Mouse (Mus musculus): ENCODE measurements at regions not wholly inside any gene's neighbourhood (a gene's known extent, or its start where the extent isn't known, plus 50 kb on each side); places are given as distances from the start of the nearest gene placed in this dataset.

DNA sequence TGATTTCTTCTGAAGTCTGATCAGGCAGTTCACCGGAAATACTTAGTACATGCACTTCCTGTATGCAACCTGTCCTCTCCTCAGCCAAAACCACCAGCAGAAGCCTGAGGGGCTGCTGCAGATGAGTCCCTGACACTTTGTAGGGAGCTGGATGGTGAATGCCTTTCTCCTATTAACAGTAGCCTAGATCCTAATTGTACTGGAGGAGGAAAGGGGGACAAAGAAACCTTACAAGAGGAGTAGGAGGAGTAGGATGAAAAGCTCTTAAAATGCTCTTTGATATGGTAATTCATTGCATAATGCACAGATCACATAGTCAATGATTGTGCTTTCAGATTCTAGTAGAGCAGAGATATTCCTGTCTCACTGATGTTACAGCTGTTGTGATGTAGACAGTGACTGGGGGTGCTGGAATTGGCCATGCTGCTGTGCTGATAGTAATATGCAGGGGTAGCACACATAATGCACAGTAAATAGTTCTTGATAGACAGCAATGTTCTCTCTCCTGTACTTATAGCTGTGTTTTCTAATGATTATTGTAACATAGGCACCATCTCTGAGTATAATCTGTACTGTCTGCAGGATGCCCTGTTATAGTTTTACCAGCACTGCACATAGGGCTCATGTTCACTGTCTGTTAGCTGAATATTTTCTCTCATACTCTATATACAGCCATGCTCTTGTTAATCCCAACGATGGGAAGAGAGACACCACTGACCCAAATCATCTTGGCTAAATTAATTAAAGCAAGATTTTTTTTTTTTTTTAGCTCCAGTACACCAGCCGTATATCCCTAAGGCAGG is 874.4 kb downstream of the Car8 start:
- Histone ChIP-seq H3K9me3 (replicated peaks) (no peaks in the 10 kb centered on the region), H3K27ac (replicated peaks) (no peak overlapping the region), H3K27me3 (replicated peaks) (no peaks in the 10 kb centered on the region), H3K4me3 (replicated peaks) (no peak overlapping the region), H3K36me3 (no peaks in the 10 kb centered on the region), H3K4me2 (no peak overlapping the region), H3K4me1 (no peaks in the 10 kb centered on the region), H3K9ac (replicated peaks) (no peak overlapping the region)
- no peak for ATAC-seq (ENCODE audit: low FRiP score)
- WGBS = 80% methylated on average over 3 of the region's 3 CpGs

DNA sequence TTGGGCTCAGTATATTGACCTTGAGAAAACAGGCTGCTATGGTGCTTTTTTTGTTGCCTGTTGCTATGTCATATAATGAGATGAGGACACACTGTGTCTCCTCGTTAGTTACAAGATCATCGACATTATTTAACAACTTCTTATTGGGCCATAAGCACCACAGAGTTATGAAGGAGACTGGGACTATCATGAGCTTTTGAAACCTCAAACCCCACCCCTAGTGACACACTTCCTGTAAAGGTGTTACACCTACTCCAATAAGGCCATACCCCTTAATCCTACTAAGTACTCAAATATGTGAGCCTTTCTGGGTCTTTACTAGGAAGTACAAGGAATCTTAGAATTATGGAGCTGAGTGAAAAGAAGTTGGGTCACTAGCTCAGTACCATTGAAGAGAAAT is 875.3 kb downstream of the Car8 start:
- 89% methylated on average over 2 of the region's 2 CpGs for WGBS
- no peaks in the 10 kb centered on the region for H3K27me3 ChIP-seq (replicated peaks)
- no peaks in the 10 kb centered on the region for H3K4me1 ChIP-seq
- no peaks in the 10 kb centered on the region for H3K36me3 ChIP-seq
- H3K9ac ChIP-seq (replicated peaks) = no peak overlapping the region
- no peak overlapping the region for H3K27ac ChIP-seq (replicated peaks)
- ATAC-seq (ENCODE audit: low FRiP score) = no peak; the same call in 1 of the 2 replicates
- H3K4me3 ChIP-seq (replicated peaks) = no peak overlapping the region
- H3K9me3 ChIP-seq (replicated peaks) = no peaks in the 10 kb centered on the region
- no peak overlapping the region for H3K4me2 ChIP-seq

DNA sequence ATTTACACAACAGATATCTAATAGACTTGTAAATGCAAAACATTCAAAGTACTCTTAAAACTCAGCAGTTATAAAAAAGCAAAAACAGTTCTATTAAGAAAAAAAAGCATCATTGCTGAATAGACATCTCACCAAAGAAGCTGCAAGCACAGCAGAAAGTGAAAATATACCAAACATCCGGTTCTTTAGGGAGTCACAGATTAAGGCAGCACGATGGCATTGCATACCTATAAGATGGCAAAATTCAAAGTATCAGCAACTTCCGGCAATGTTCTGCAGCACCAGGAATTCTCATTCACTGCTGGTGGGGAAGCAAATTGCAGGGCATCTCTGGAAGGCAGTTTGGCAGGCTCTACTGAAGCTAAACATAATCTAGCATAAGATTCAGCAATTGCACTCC is 882.6 kb downstream of the Car8 start:
- no peak overlapping the region for H3K4me3 ChIP-seq (replicated peaks)
- H3K27ac ChIP-seq (replicated peaks) = no peak overlapping the region
- H3K4me1 ChIP-seq = no peaks in the 10 kb centered on the region
- no peak overlapping the region for H3K9ac ChIP-seq (replicated peaks)
- no peaks in the 10 kb centered on the region for H3K36me3 ChIP-seq
- no peak overlapping the region for H3K4me2 ChIP-seq
- 92% methylated on average over 3 of the region's 3 CpGs for WGBS
- no peaks in the 10 kb centered on the region for H3K27me3 ChIP-seq (replicated peaks)
- no peaks in the 10 kb centered on the region for H3K9me3 ChIP-seq (replicated peaks)
- ATAC-seq (ENCODE audit: low FRiP score) = no peak

DNA sequence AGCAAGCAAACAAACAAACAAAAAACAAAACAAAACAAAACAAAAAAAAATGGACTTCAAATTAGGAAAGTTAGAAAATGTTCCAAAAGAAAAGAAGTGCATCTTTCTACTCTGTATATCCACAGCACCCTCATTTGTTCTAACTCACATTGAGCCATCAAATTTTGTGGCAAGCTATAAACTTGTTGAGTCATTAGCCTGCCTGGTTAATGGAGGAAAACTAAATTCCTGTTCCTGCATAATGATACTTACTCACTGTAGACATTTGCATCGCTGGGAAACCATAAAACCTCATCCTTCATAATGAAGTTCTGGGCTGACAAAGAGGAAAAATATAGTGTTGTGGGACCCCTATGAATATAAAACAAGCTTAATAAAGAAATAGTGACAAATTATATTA is 891.5 kb downstream of the Car8 start:
- no peak for ATAC-seq (ENCODE audit: low FRiP score)
- Histone ChIP-seq H3K9me3 (replicated peaks) (no peaks in the 10 kb centered on the region), H3K4me2 (no peak overlapping the region), H3K4me3 (replicated peaks) (no peak overlapping the region), H3K27ac (replicated peaks) (no peak overlapping the region), H3K9ac (replicated peaks) (no peak overlapping the region), H3K27me3 (replicated peaks) (no peaks in the 10 kb centered on the region), H3K4me1 (no peaks in the 10 kb centered on the region), H3K36me3 (no peaks in the 10 kb centered on the region)
- 52% methylated on average over 1 of the region's 1 CpGs for WGBS

DNA sequence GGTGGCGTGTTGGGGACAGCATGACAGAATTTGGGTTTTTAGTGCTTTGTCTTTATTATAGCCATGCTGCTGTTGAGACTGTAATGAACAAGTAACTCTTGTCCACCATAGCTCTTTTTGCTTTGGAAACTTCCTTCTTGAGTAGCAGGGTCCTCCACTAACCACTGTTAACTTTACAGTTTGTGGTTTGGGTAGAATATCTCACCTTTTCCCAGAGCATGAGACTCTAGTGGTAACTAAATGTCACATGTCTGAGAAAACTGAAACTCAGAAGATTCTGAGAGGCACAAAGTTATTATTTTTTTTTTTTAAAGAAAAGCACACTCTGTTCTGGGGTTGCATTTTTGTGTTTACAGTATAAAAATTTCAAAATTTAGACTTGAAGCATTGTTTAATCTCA is 897.7 kb downstream of the Car8 start:
- no peak for ATAC-seq (ENCODE audit: low FRiP score)
- no peaks in the 10 kb centered on the region for H3K4me1 ChIP-seq
- H3K27ac ChIP-seq (replicated peaks) = no peak overlapping the region
- H3K27me3 ChIP-seq (replicated peaks) = no peaks in the 10 kb centered on the region
- 100% methylated on average over 1 of the region's 1 CpGs for WGBS
- no peaks in the 10 kb centered on the region for H3K9me3 ChIP-seq (replicated peaks)
- no peak overlapping the region for H3K4me3 ChIP-seq (replicated peaks)
- H3K9ac ChIP-seq (replicated peaks) = no peak overlapping the region
- no peak overlapping the region for H3K4me2 ChIP-seq
- no peaks in the 10 kb centered on the region for H3K36me3 ChIP-seq

DNA sequence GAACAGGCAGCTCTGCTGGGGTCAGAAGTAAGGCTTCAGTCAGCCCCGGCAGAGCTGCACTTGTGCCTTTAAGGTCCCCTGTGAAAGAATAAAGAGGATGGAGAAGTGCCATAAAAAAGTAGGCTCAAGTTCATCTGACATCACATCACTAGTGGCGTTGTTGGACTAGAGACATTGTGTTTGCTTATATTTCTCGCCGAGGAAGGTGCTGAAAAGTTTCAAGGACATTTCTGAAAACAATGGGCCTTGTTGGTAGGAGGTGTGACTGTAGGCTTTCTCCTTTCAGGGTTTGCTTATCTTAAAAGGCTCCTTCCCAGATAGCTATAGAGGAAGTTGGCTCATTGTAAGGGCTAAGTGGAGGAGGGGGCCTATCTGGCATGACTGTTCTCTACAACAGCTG is 924.6 kb downstream of the Car8 start:
- Histone ChIP-seq H3K27me3 (replicated peaks) (no peaks in the 10 kb centered on the region), H3K4me3 (replicated peaks) (no peak overlapping the region), H3K4me2 (no peak overlapping the region), H3K4me1 (no peaks in the 10 kb centered on the region), H3K9me3 (replicated peaks) (no peaks in the 10 kb centered on the region), H3K27ac (replicated peaks) (no peak overlapping the region), H3K9ac (replicated peaks) (no peak overlapping the region), H3K36me3 (no peaks in the 10 kb centered on the region)
- WGBS = 83% methylated on average over 4 of the region's 4 CpGs
- ATAC-seq (ENCODE audit: low FRiP score) = no peak

DNA sequence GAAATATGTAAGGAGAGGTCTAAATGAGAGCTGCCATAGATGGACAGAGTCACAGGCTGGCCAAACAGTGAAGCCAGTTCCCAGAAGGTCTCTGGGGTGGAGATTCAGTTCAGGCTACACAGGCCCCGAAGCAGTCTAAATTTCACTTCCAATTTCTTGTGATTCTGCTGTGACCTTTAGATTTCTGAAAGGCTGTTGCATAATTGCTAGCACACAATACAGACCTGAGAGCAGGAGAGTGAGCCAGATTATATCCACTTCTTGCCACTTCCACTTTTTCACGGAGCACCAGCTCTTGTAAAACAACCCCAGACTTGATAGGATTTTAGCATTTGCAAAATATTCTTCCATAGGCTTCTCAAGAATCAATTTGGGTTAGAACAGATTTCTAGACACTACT is 925.6 kb downstream of the Car8 start:
- WGBS = 94% methylated on average over 2 of the region's 2 CpGs
- Histone ChIP-seq H3K4me1 (no peaks in the 10 kb centered on the region), H3K4me3 (replicated peaks) (no peak overlapping the region), H3K9ac (replicated peaks) (no peak overlapping the region), H3K27me3 (replicated peaks) (no peaks in the 10 kb centered on the region), H3K4me2 (no peak overlapping the region), H3K27ac (replicated peaks) (no peak overlapping the region), H3K9me3 (replicated peaks) (no peaks in the 10 kb centered on the region), H3K36me3 (no peaks in the 10 kb centered on the region)
- no peak for ATAC-seq (ENCODE audit: low FRiP score)

DNA sequence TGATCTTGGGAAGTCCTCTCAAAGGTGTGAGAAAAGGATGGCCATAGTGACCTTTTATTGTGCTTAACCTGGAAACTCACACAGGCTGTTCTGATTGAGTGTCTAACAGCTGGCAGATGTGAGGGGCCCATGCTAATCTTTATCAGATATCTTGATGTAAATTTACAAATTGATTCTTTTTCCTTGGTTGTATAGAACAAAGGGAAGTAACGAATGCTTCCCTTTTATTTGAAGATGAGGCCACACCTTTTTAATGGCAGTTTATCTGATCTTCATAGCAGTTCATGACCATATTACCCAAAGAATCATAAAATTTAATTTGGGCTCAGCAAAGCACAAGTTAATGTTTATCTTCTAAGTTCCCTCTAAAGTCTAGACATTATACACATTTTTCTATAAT is 926.7 kb downstream of the Car8 start:
- 85% methylated on average over 1 of the region's 1 CpGs for WGBS
- H3K27me3 ChIP-seq (replicated peaks) = no peaks in the 10 kb centered on the region

DNA sequence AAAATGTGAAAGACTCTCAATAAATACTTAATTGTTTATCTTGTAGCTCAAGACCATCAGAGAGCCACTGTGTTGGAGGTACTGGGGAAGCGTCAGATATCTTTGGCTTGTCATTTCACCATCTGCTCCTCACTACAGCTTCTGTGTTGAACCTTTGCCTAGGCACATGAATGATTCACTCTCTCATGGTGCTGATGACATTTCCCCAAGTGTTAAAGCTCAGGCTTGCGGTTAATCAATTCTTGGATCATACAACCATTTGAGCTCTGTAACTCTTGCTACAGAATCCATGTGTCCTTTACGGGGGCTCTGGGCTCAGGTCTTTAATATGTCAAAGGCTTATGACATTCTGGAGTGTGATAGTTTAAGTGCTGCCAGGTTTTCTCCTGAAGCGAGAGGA is 969.8 kb downstream of the Car8 start:
- 93% methylated on average over 4 of the region's 4 CpGs for whole genome bisulfite sequencing
- H3K4me3 ChIP-seq (replicated peaks) = no peak overlapping the region
- H3K9ac ChIP-seq (replicated peaks) = no peak overlapping the region
- no peak overlapping the region for H3K27ac ChIP-seq (replicated peaks)
- no peak overlapping the region for H3K4me2 ChIP-seq
- H3K27me3 ChIP-seq (replicated peaks) = no peaks in the 10 kb centered on the region
- H3K36me3 ChIP-seq = no peaks in the 10 kb centered on the region
- H3K4me1 ChIP-seq = no peaks in the 10 kb centered on the region
- H3K9me3 ChIP-seq (replicated peaks) = no peaks in the 10 kb centered on the region
- ATAC-seq (ENCODE audit: low FRiP score) = no peak

More for the DNA sequence above, 926.7 kb downstream of the Car8 start:
- no peak for ATAC-seq (ENCODE audit: low FRiP score)
- Histone ChIP-seq H3K4me2 (no peak overlapping the region), H3K4me3 (replicated peaks) (no peak overlapping the region), H3K9me3 (replicated peaks) (no peaks in the 10 kb centered on the region), H3K4me1 (no peaks in the 10 kb centered on the region), H3K9ac (replicated peaks) (no peak overlapping the region), H3K36me3 (no peaks in the 10 kb centered on the region), H3K27ac (replicated peaks) (no peak overlapping the region)

DNA sequence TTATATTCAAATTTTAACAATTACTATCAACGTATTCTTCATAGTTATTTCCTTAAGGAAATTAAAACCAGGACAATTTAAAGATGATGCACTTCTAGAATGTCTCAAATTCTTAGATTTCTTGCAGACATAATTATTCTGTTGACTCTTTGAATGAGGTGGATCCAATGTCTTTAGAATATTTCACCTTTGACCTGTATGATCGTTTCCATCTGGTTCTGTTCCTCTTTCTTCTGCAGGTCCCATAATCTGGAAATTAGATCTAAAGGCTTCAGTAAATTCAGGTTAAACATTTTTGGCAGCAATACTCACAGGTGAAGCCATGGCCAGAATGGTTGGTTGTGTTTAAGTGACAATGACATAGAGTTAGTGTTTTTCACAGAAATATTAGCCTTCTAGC is 982.4 kb downstream of the Car8 start:
- no peak overlapping the region for H3K4me2 ChIP-seq
- H3K4me1 ChIP-seq = no peaks in the 10 kb centered on the region
- 89% methylated on average over 2 of the region's 2 CpGs for WGBS
- no peak for ATAC-seq (ENCODE audit: low FRiP score)
- no peak overlapping the region for H3K9ac ChIP-seq (replicated peaks)
- H3K27ac ChIP-seq (replicated peaks) = no peak overlapping the region
- H3K4me3 ChIP-seq (replicated peaks) = no peak overlapping the region
- no peaks in the 10 kb centered on the region for H3K27me3 ChIP-seq (replicated peaks)
- H3K9me3 ChIP-seq (replicated peaks) = no peaks in the 10 kb centered on the region
- no peaks in the 10 kb centered on the region for H3K36me3 ChIP-seq

DNA sequence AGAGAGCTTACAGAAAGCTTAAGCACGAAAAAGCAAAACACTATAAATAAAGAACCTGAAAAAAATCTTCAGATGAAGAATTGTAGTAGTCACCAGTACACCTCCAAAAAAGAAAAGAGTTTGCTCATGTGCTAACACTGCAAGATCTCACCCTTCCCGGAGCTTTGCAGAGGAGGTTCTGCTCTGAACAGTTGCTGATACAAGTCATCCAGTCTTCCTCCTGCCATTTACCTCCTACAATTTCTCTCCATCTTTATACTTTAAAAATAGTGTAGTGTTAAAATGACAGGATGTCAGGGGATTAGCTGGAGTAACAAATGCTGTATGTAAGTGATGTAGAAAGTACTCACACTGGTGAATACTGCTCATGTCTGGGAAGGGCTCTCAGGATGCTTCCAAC is 985.2 kb downstream of the Car8 start:
- Histone ChIP-seq H3K36me3 (no peaks in the 10 kb centered on the region), H3K4me3 (replicated peaks) (no peak overlapping the region), H3K9ac (replicated peaks) (no peak overlapping the region), H3K4me1 (no peaks in the 10 kb centered on the region), H3K27me3 (replicated peaks) (no peaks in the 10 kb centered on the region), H3K9me3 (replicated peaks) (no peaks in the 10 kb centered on the region), H3K4me2 (no peak overlapping the region), H3K27ac (replicated peaks) (no peak overlapping the region)
- no peak for ATAC-seq (ENCODE audit: low FRiP score)
- 81% methylated on average over 2 of the region's 2 CpGs for WGBS

DNA sequence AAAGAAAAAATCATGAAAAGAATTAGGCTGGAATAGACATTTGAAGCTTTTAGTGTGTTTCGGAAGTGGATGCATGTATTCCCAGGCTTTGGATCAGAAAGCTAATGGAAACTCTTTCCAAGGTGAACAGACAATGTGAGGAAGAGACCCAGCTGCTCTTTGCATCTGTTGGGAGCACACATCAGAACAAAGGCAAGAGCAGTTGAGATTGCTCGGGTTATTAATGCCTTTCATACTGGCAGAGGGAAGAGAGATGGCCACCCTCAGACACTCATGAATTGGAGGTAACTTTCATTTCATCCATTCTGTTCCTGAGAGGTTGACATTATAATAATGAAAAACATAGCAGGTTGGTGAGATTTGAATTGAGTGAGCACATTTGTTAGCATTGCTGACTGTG is 987.2 kb downstream of the Car8 start:
- 73% methylated on average over 2 of the region's 2 CpGs for WGBS
- Histone ChIP-seq H3K27me3 (replicated peaks) (no peaks in the 10 kb centered on the region), H3K4me1 (no peaks in the 10 kb centered on the region), H3K27ac (replicated peaks) (no peak overlapping the region), H3K9me3 (replicated peaks) (no peaks in the 10 kb centered on the region), H3K9ac (replicated peaks) (no peak overlapping the region), H3K4me2 (no peak overlapping the region), H3K4me3 (replicated peaks) (no peak overlapping the region), H3K36me3 (no peaks in the 10 kb centered on the region)
- ATAC-seq (ENCODE audit: low FRiP score) = no peak
